Mouse (Mus musculus) liver, embryonic 12.5 days (tissue): ENCODE data around the gene Swsap1. TPM values are rescaled to one million over a fixed set of nuclear protein-coding genes. Genes with fewer than 3 reads are reported as not detected.
A peak's percentile ranks its signal among the peaks of the same experiment; 100 is the strongest.

Experiments used
- ATAC-seq: fragments of 200-750 bp; cut with Nextera tagmentation; 2 replicates; pipeline ENCODE4 v1.8.0; 2017; ENCODE audit warnings: moderate number of reproducible peaks, mild to moderate bottlenecking, moderate library complexity
- H3K27ac ChIP-seq: fragments of 300-500 bp; sonication (generic); 2 replicates; pipeline ENCODE4 v1.5.1; 2016; ENCODE audit warnings: mild to moderate bottlenecking
- H3K27me3 ChIP-seq: fragments of 300-500 bp; sonication (generic); replicated peaks from 2 replicates; pipeline ENCODE4 v1.6.1; 2016; ENCODE audit warnings: mild to moderate bottlenecking, moderate library complexity
- H3K36me3 ChIP-seq: fragments of 300-500 bp; sonication (generic); 2 replicates; pipeline ENCODE4 v1.6.1; 2016; ENCODE audit warnings: mild to moderate bottlenecking, moderate library complexity
- H3K4me1 ChIP-seq: fragments of 300-500 bp; sonication (generic); 2 replicates; pipeline ENCODE4 v1.6.1; 2016
- H3K4me2 ChIP-seq: fragments of 300-500 bp; sonication (generic); 2 replicates; pipeline ENCODE4 v1.6.1; 2016; ENCODE audit warnings: mild to moderate bottlenecking, moderate library complexity
- H3K4me3 ChIP-seq: fragments of 300-500 bp; sonication (generic); 2 replicates; pipeline ENCODE4 v1.5.1; 2016; ENCODE audit warnings: mild to moderate bottlenecking, moderate library complexity
- H3K9ac ChIP-seq: fragments of 300-500 bp; sonication (generic); 2 replicates; pipeline ENCODE4 v1.6.1; 2016; ENCODE audit warnings: mild to moderate bottlenecking, moderate library complexity
- H3K9me3 ChIP-seq: fragments of 300-500 bp; sonication (generic); replicated peaks from 2 replicates; pipeline ENCODE4 v1.6.1; 2016; ENCODE audit warnings: mild to moderate bottlenecking, moderate library complexity
- WGBS: fragments of 180-500 bp; shearing (Covaris S2); methylation state at CpG from one replicate; pipeline ENCODE4 v1.1.7; 2016; ENCODE audit not compliant: insufficient replicate concordance; 5-methylcytosine and 5-hydroxymethylcytosine counted together
- polyA plus RNA-seq: library from polyadenylated mRNA; unstranded; fragments of >200 nt; fragmentation: Nextera tagmentation; extraction: Ambion mirVana; gene quantifications from 2 replicates; pipeline ENCODE4 v1.2.1, GENCODE M21; 2016

Gene Swsap1
- polyA plus RNA-seq, 1 experiment from 2014 or later = 2.8 TPM

DNA sequence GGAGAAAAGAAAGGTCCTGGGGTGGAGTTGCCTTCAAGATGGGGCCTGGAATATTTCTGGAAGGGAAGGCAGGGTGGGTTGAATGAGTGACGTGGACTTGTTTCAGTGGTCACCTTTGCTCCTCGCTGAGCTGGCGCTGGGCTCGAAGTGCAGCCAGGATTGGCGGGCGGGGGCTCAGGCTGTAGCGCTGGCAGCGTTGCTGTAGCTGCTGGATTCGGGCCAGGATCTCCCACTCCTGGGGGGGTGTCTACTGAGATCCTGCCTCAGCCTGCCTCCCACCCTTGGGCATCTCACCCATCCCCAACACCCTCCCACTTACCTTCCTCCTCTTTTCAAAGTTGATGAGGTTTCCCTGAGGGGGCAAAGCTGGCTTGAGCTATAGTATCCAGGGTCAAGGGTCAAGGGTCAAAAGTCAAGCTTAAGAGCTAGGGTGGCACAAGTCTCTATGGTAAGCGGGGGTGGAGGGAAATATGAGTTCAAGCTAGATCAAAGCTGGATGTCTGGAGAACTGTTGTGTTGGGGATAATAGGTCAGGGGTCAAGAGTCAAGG, 21.1 kb downstream of the Swsap1 start:
- Histone ChIP-seq H3K9ac (no peak overlapping the region), H3K36me3 (no peaks in the 10 kb centered on the region), H3K9me3 (no peaks in the 10 kb centered on the region), H3K27ac (no peak overlapping the region), H3K4me3 (no peak overlapping the region), H3K4me2 (no peak overlapping the region), H3K27me3 (peaks cover 61% of the 10 kb centered on the region), H3K4me1 (no peaks in the 10 kb centered on the region)
- no peak for ATAC-seq
- WGBS = 81% methylated on average over 10 of the region's 10 CpGs

DNA sequence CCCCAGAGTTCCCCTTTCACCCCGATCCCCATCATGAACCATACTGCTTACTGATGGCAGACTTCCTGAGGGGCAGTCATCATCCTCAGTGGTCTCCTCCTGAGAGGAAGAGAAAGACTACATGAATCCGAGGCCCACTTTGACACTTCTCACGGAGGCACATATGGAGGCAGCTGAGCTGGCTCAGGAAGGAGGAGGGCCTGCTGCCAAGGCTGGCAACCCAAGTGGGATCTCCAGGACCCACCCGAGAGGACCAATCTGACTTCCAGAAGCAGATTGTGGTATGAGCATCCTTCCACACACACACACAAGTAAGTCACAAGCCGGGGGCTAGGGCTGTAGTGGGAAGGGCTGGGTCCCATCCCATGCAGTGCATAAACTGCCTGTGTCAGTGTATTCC, 21.8 kb downstream of the Swsap1 start:
- WGBS = 79% methylated on average over 5 of the region's 5 CpGs
- no peak overlapping the region for H3K9ac ChIP-seq
- no peaks in the 10 kb centered on the region for H3K36me3 ChIP-seq
- H3K4me3 ChIP-seq = no peak overlapping the region
- ATAC-seq = no peak
- no peaks in the 10 kb centered on the region for H3K4me1 ChIP-seq
- peaks cover 64% of the 10 kb centered on the region for H3K27me3 ChIP-seq
- no peaks in the 10 kb centered on the region for H3K9me3 ChIP-seq
- no peak overlapping the region for H3K27ac ChIP-seq
- H3K4me2 ChIP-seq = no peak overlapping the region

DNA sequence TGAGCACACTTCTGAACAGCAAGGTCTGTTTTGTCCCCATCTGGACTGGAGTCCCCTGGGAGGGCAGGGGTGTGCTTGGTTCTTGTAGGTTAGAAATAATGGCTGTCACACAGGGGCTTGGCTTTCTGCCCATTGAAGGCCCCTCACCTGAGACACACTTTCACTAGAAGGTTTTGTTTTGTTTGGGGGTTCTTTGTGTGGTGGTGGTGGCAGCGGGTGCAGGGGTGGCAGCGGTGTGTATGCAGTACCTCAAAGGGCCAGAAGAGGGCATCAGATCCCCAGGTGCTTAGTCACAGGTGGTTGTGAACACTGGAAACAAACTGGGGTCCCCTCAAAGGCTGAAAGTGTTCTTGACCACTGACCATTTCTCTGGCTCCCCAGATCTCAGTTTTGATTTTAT, 22.4 kb downstream of the Swsap1 start:
- H3K4me2 ChIP-seq = no peak overlapping the region
- H3K27ac ChIP-seq = no peak overlapping the region
- no peak overlapping the region for H3K4me3 ChIP-seq
- H3K9ac ChIP-seq = no peak overlapping the region
- H3K9me3 ChIP-seq = no peaks in the 10 kb centered on the region
- H3K36me3 ChIP-seq = no peaks in the 10 kb centered on the region
- no peak for ATAC-seq
- WGBS = 13% methylated on average over 2 of the region's 2 CpGs
- H3K27me3 ChIP-seq = peaks cover 71% of the 10 kb centered on the region
- no peaks in the 10 kb centered on the region for H3K4me1 ChIP-seq

DNA sequence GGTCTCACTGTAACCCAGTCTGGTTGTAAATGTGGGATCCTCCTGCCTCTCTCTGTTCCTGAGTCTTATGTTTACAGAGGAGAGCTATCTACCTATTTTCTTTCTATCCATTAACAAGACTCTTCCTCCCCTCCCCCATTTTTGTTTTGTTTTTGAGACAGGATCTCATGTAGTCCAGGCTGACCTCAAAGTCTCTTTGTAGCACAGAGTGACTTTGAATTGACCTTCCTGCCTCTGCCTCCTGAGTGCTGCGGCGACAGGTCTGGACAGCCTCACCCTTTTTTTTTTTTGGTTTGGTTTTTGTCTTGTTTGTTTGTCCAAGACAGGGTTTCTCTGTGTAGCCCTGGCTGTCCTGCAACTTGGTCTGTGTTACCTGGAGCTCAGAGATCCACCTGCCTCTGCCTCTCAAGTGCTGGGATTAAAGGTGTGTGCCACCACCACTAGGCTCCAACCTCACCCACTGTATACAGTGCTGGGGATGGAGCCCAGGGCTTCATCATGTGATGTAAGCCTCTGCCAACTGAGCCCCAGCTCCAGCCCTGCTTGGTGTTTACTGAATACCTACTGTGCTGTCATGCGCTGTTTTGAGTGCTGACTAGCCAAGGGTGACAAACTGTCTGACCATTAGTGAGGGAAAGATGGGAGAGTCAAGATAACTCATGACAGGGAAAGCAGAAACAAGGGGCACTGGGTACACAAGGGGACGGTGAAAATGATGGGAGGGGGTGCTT, 23.0 kb downstream of the Swsap1 start:
- Histone ChIP-seq H3K9ac (no peak overlapping the region), H3K27me3 (peaks cover 75% of the 10 kb centered on the region), H3K4me3 (no peak overlapping the region), H3K36me3 (no peaks in the 10 kb centered on the region), H3K9me3 (no peaks in the 10 kb centered on the region), H3K4me2 (no peak overlapping the region), H3K27ac (no peak overlapping the region), H3K4me1 (no peaks in the 10 kb centered on the region)
- 82% methylated on average over 4 of the region's 4 CpGs for WGBS
- no peak for ATAC-seq

DNA sequence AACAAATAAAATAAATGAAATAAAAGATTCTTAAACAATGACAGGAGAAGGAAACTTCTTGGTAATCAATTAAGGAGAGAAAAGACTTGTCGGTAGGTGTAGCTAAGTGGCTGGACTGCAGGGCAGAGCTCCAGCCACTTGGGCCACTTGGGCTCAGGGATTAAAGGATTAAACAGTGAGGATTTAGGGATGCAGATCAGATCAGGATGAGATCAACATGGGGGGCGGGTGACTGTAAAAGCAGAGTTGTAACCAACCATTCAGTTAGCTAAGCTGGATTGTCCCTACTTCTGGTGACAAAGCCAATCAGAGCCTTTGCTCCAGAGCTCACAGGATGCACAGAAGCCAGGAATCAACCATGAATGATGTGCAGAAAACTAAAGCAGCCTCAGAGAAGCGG, 28.4 kb downstream of the Swsap1 start:
- H3K4me1 ChIP-seq = peaks cover 8% of the 10 kb centered on the region
- peaks cover 100% of the 10 kb centered on the region for H3K27me3 ChIP-seq
- no peaks in the 10 kb centered on the region for H3K9me3 ChIP-seq
- no peak overlapping the region for H3K4me3 ChIP-seq
- no peak for ATAC-seq
- H3K4me2 ChIP-seq = no peak overlapping the region
- H3K36me3 ChIP-seq = no peaks in the 10 kb centered on the region
- H3K27ac ChIP-seq = no peak overlapping the region
- H3K9ac ChIP-seq = no peak overlapping the region
- 21% methylated on average over 3 of the region's 3 CpGs for WGBS

DNA sequence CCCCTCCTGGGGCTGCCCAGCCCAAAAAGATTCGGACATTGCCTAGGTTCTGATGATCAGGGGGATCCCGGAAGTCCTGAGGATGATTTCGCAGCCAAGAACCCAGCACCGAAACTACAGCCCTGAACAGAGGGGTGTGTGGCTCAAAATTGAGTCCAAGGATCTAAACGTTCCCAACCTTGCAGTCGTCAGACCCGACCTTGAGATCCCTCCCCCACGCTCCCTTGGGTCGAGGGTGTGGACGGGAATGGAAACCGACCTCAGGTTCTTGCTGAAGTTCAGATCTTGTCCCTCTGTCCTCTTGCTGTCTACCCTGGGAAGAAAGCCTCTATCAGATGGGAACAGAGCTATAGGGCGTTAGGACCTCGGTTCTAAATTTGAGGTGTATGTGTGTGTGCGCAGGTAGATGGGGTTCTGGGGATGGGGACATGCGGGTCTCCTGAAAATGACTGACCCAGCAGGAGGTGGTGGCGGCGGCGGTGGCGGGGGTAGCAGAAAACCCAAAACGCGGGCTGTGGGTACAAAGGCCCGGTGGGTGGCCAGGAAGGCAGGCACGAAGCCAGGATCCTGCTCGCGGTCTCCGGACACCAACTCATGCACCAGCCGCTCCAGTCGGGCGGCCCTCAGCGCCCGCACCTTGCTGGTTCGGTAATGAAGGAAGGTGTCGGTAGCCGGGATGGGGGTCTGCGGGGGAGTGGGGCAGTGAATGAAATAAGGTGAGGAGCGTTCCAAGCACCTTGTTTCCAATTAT, 32.2 kb downstream of the Swsap1 start:
- no peak overlapping the region for H3K9ac ChIP-seq
- peaks cover 18% of the 10 kb centered on the region for H3K4me1 ChIP-seq
- H3K27me3 ChIP-seq = peaks cover 100% of the 10 kb centered on the region
- WGBS = 9% methylated on average over 36 of the region's 36 CpGs
- H3K9me3 ChIP-seq = no peaks in the 10 kb centered on the region
- H3K4me3 ChIP-seq = no peak overlapping the region
- no peak for ATAC-seq
- no peak overlapping the region for H3K4me2 ChIP-seq
- H3K27ac ChIP-seq = no peak overlapping the region
- no peaks in the 10 kb centered on the region for H3K36me3 ChIP-seq

DNA sequence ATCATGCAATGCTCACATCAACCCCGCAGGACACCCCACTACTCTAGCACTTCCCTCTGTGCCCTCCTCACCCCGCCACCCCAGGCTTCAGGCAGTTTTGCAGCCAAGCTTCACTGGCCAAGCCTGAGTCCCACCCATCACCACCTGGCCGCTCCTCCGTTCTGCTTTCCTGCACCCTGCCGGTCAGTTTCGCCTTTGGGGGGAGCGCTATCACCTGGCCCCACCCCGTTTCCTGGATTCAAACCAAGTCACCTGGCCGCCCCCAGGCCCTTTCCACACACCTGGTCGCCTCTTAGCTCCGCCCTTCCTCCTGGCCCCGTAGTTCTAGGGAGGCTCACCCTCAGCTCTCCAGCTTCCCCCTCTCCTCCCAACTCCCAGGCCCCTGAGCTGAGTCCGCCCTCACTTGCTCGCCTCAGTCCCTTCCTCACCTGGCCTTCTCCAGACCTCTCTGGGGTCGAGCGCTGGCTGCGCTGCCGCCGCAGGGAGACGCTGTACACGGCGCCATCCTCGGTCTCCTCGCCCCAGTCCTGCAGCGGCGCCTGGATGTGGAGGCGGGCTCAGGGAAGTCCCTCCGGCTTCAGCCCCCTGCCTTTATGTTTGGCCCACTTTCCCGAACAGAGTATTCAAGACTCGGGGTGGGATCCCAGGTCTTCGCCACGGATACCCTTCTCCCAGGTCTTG, 33.0 kb downstream of the Swsap1 start:
- no peak overlapping the region for H3K9ac ChIP-seq
- peak overlapping the region; percentile 54 for H3K4me2 ChIP-seq
- WGBS = 3% methylated on average over 32 of the region's 32 CpGs
- no peaks in the 10 kb centered on the region for H3K9me3 ChIP-seq
- peaks cover 100% of the 10 kb centered on the region for H3K27me3 ChIP-seq
- peak overlapping the region; percentile 42 for H3K4me3 ChIP-seq
- no peak for ATAC-seq
- H3K4me1 ChIP-seq = peaks cover 18% of the 10 kb centered on the region
- no peak overlapping the region for H3K27ac ChIP-seq
- no peaks in the 10 kb centered on the region for H3K36me3 ChIP-seq

DNA sequence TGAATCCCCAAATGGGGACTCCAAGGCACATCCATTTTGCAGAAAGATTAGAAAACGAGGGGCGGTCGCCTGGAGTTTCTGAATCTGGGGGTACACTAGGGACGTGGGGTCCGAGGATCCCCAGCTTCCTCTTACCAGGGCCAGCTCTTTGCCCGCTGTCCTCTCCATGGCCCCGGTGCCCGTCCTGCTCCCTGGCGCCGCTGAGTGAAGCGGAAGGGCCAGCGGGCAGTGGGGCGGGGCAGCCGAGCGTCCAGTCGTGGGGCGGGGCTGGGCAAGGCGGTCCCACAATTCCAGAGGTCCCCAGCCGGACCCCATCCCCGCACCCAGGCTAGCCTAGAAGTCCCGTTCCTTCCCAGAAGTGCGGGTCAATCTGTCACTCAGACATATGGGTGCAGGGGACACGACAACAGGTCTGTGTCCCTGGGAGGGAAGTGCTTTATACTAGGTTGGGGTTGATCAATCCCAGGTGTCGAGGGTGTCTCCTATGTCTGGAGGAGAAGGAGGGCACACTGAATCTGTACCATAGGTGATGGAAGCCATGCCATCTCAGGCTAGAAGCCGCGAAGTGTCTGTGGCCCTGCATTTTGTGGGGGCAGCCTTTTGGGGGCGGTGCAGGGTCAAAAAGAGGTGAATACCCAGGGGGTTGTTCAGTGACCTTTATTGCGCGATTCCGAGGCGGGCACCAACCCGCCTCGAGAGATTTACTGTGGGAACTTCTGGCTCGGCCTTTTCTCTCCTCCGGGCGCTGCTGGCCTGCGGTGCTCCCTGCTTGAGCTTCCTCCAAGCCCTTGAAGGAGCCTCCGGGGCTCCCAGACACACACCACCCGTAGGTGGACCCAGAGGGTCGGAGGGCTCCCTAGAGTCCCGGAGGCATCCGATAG, 33.9 kb downstream of the Swsap1 start, which contains the start of gene Rgl3:
Gene Rgl3, minus strand, starts transcription at position 217 of the 881 bp plus-strand sequence.
- Histone ChIP-seq H3K4me3 (peak within 1 kb of the TSS; percentile 42), H3K4me1 (peaks cover 18% of the 10 kb centered on the region), H3K9me3 (no peaks in the 10 kb centered on the region), H3K27ac (no peak within 1 kb of the TSS), H3K4me2 (peak within 1 kb of the TSS; percentile 54), H3K36me3 (no peaks in the 10 kb centered on the region), H3K27me3 (peaks cover 100% of the 10 kb centered on the region), H3K9ac (no peak within 1 kb of the TSS)
- WGBS = 3% methylated on average over 41 of the region's 42 CpGs
- ATAC-seq = no peak

DNA sequence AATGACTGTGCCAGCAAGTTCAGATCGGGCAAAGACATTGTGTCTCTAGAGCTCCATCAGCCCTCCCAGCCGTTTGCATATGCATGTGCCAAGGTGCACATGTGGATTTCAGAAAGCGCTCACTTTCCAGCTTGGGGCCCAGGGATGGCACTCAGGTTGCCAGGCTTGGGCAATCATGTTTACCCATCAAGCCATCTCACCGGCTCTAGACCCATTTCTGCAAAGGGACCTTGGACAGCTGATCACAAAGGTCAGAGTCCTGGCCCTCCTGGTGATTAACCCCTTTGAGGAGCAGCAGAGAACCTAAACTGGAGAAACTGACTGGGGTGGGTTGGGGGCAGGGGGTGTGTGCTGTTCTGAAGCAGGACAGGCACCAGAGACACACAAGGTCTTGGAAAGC, 36.7 kb downstream of the Swsap1 start:
- no peak overlapping the region for H3K27ac ChIP-seq
- peaks cover 18% of the 10 kb centered on the region for H3K4me1 ChIP-seq

DNA sequence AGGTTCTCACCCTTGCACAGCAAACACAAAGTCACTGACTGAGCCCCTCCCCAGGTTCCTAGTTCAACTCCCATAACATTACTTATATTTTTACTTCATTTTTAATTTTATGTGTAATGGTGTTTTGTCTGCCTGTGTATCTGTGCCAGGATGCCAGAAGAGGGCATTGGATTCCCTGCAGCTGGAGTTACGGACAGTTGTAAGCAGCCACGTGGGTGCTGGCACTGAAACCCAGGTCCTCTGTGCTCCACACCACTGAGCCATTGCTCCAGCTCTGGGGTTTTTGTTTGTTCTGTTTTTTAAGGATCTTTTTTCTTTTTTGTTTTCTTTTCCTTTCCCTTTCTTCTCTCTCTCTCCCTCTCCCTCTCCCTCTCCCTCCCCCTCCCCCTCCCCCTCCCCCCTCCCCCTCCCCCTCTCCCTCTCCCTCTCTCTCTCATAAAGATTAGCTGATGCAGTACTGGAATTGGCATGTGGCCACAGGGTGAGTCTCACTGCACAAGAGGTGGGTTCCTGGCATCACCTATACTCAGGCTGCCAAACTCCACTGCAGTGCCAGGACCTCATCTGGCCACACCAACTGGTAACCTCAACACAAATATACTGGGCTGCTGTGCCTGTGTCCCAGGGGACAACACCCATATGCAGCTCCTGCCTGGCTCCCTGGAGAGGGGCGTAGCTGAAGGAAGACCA, 40.8 kb downstream of the Swsap1 start:
- Histone ChIP-seq H3K36me3 (no peaks in the 10 kb centered on the region), H3K4me3 (no peak overlapping the region), H3K4me1 (0 out of 2 replicates have a peak, but pooled peaks cover 1% of the 10 kb centered on the region), H3K9me3 (peaks cover 6% of the 10 kb centered on the region; the same call in 1 of the 2 replicates), H3K9ac (no peak overlapping the region), H3K4me2 (no peak overlapping the region), H3K27me3 (peaks cover 92% of the 10 kb centered on the region), H3K27ac (no peak overlapping the region)
- 67% methylated on average over 3 of the region's 3 CpGs for WGBS
- ATAC-seq = no peak

More for the DNA sequence above, 36.7 kb downstream of the Swsap1 start:
- no peak overlapping the region for H3K9ac ChIP-seq
- H3K9me3 ChIP-seq = peaks cover 6% of the 10 kb centered on the region; the same call in 1 of the 2 replicates
- no peak overlapping the region for H3K4me3 ChIP-seq
- no peak overlapping the region for H3K4me2 ChIP-seq
- ATAC-seq = no peak
- peaks cover 97% of the 10 kb centered on the region for H3K27me3 ChIP-seq
- H3K36me3 ChIP-seq = no peaks in the 10 kb centered on the region
- WGBS = 68% methylated on average over 4 of the region's 4 CpGs

DNA sequence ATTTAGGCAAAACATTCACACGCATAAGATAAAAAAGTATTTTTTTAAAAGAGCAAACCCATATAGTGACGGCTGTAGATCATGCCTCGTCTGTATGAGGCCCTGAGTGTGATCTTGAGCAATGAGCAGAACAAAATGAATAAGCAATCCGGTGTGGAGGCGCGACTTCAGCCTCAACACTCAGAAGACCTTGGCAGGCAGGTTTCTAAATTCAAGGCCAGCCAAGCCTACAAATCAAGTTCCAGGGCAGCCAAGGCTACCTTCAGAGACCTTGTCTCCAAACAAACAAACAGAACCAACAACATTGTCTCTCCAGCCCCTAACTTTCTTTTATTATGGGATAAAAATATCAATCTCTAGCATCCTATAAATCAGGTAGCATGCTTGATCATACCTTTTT, 44.7 kb downstream of the Swsap1 start:
- no peak overlapping the region for H3K4me3 ChIP-seq
- no peak overlapping the region for H3K9ac ChIP-seq
- H3K4me2 ChIP-seq = no peak overlapping the region
- H3K4me1 ChIP-seq = peaks cover 28% of the 10 kb centered on the region
- peaks cover 53% of the 10 kb centered on the region for H3K27me3 ChIP-seq
- no peak overlapping the region for H3K27ac ChIP-seq
- peaks cover 16% of the 10 kb centered on the region for H3K36me3 ChIP-seq
- no peak for ATAC-seq
- H3K9me3 ChIP-seq = peaks cover 6% of the 10 kb centered on the region; the same call in 1 of the 2 replicates
- WGBS = 77% methylated on average over 6 of the region's 6 CpGs
